Mouse (Mus musculus): Measurements from ENCODE around the gene Abhd12b. TPM values are rescaled to one million over a fixed set of nuclear protein-coding genes. Genes with fewer than 3 reads are reported as not detected.

The Abhd12b gene
- polyA plus RNA-seq, 2 experiments, result 0.04 TPM; not detected in 1

DNA sequence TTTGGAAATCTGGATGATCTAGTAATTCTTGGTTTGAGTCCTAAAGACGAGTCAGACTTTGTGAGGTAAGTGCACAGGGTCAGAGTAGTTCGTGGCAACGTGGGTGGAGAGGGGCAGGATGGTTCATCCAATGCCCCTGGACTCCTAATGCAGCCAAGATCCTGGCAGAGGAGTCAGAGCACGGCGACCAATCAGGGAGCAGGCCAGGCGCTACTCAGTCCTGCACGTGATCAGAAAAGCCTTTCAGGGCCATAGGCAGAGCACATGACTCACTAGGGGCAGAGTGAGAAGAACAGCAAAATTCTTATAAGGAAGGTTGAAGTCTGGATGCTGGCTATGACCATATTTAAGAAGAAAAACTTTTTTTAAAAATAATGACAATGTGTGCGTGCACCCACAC, 50.5 kb downstream of the Abhd12b start:
- ATAC-seq (ENCODE audit: low FRiP score, low read depth) (no peak), DNase-seq (ENCODE audit: low spot score) (no peak)
- H3K4me1 ChIP-seq (ENCODE audit: control insufficient read depth, insufficient read depth, low read length), result no peaks in the 10 kb centered on the region
- no peaks in the 10 kb centered on the region for H3K9me3 ChIP-seq (ENCODE audit: control insufficient read depth, low read length)
- H3K27ac ChIP-seq (replicated peaks; ENCODE audit: low read depth, low read length), result no peak overlapping the region
- no peak overlapping the region for H3K4me3 ChIP-seq (replicated peaks; ENCODE audit: low read length)
- H3K27me3 ChIP-seq (ENCODE audit: control insufficient read depth, insufficient read depth, low read length), result no peaks in the 10 kb centered on the region
- no peaks in the 10 kb centered on the region for H3K36me3 ChIP-seq (ENCODE audit: control insufficient read depth, insufficient read depth, low read length)
- 82% methylated on average over 8 of the region's 8 CpGs for WGBS
- no peak for TF ChIP-seq POLR2A (IDR thresholded peaks at IDR 0.05; ENCODE audit: borderline replicate concordance, extremely low read depth, insufficient read depth, insufficient read length)
- no peak overlapping the region for H3K4me2 ChIP-seq (replicated peaks; ENCODE audit: low read depth, low read length, severe bottlenecking)
- H3K9ac ChIP-seq (ENCODE audit: low read depth, low read length, severe bottlenecking), result no peak overlapping the region

DNA sequence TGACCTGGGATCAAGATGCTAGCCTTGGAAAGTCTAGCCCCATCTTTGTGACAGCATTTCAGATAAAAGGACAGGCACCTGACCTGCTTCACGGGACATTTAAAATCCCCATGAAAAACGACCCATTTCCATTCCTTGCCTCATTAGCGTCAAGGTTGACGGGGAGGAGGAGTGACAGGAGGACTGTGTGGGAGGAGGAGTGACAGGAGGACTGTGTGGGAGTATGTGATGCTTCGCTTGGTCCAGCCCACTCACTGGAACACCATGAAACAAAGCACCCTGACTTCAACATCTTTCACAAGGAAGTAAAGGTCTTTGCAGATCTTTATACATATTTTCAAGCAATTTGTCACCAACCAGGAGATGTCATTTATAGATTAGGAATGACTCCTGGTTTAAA, 54.3 kb downstream of the Abhd12b start:
- Histone ChIP-seq H3K9me3 (ENCODE audit: control insufficient read depth, low read length) (no peaks in the 10 kb centered on the region), H3K27ac (replicated peaks; ENCODE audit: low read depth, low read length) (no peak overlapping the region), H3K4me3 (replicated peaks; ENCODE audit: low read length) (no peak overlapping the region), H3K9ac (ENCODE audit: low read depth, low read length, severe bottlenecking) (no peak overlapping the region), H3K4me1 (ENCODE audit: control insufficient read depth, insufficient read depth, low read length) (no peaks in the 10 kb centered on the region), H3K36me3 (ENCODE audit: control insufficient read depth, insufficient read depth, low read length) (no peaks in the 10 kb centered on the region), H3K4me2 (replicated peaks; ENCODE audit: low read depth, low read length, severe bottlenecking) (no peak overlapping the region), H3K27me3 (ENCODE audit: control insufficient read depth, insufficient read depth, low read length) (no peaks in the 10 kb centered on the region)
- TF ChIP-seq POLR2A (IDR thresholded peaks at IDR 0.05; ENCODE audit: borderline replicate concordance, extremely low read depth, insufficient read depth, insufficient read length), result no peak
- ATAC-seq (ENCODE audit: low FRiP score, low read depth) (no peak), DNase-seq (ENCODE audit: low spot score) (no peak)
- WGBS, result 60% methylated on average over 5 of the region's 5 CpGs

DNA sequence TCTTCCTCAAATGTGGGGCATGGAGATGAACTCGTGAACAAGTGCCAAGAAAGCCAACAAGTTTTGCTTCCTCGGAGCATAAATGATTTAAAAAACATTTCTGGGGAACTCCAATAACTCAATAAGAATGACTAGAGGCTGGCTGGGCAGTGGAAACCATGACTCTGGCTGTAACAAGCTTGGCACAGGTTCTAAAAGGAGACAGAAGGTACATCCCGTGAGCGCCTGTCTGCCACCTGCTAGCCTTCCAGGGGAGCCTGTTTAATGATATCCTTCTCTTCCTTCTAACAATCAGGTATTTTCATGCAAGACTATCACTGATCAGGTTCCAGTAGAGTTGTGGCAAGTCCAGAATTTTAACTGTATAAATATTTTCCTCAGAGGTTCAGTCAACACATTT, 58.6 kb downstream of the Abhd12b start:
- Histone ChIP-seq H3K27ac (replicated peaks; ENCODE audit: low read depth, low read length) (no peak overlapping the region), H3K27me3 (ENCODE audit: control insufficient read depth, insufficient read depth, low read length) (no peaks in the 10 kb centered on the region), H3K4me1 (ENCODE audit: control insufficient read depth, insufficient read depth, low read length) (no peaks in the 10 kb centered on the region), H3K4me3 (replicated peaks; ENCODE audit: low read length) (no peak overlapping the region), H3K9me3 (ENCODE audit: control insufficient read depth, low read length) (no peaks in the 10 kb centered on the region), H3K4me2 (replicated peaks; ENCODE audit: low read depth, low read length, severe bottlenecking) (no peak overlapping the region), H3K36me3 (ENCODE audit: control insufficient read depth, insufficient read depth, low read length) (no peaks in the 10 kb centered on the region), H3K9ac (ENCODE audit: low read depth, low read length, severe bottlenecking) (no peak overlapping the region)
- DNase-seq (ENCODE audit: low spot score) (no peak), ATAC-seq (ENCODE audit: low FRiP score, low read depth) (no peak)
- WGBS, result 74% methylated on average over 4 of the region's 4 CpGs
- TF ChIP-seq POLR2A (IDR thresholded peaks at IDR 0.05; ENCODE audit: borderline replicate concordance, extremely low read depth, insufficient read depth, insufficient read length), result no peak

DNA sequence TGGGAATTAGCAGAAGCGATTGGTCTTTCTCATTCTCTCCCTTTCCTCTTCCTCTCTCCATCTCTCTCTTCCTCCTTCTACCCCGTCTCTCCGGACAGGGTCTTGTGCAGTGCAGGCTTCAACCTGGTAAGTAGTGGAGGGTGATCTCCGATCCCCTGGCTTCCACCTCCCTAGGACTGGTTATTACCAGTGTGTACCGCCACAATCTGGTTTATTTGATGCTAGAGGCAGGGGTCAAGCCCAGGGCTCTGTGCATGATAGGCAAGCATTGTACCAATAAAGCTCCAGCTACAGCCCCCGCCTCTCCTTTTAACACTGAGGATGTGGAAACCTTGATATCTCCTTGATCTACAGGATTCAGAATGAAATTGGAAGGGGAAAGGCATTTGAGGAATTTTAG, 59.7 kb downstream of the Abhd12b start:
- WGBS, result 79% methylated on average over 6 of the region's 6 CpGs

DNA sequence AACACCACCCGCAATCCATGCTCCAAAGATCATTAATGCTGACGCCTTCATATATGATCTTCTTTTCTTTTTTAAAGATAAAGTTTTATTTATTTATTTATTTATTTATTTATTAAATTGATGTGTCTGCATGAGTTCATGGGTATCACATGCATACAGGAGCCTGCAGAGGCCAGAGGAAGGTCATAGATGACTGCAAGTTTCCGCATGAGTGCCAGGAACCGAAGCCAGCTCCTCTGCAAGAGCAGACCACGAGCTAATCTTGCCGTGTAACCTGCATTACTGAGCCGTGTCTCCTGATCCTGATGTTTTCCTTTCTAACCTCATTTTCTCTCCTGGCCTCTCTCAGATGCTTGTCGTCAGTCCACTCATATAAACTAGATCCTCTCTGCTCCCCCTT, 60.3 kb downstream of the Abhd12b start:
- no peaks in the 10 kb centered on the region for H3K27me3 ChIP-seq (ENCODE audit: control insufficient read depth, insufficient read depth, low read length)
- WGBS, result 82% methylated on average over 8 of the region's 8 CpGs
- no peak for ATAC-seq (ENCODE audit: low FRiP score, low read depth)

More for the DNA sequence above, 59.7 kb downstream of the Abhd12b start:
- Histone ChIP-seq H3K27ac (replicated peaks; ENCODE audit: low read depth, low read length) (no peak overlapping the region), H3K4me2 (replicated peaks; ENCODE audit: low read depth, low read length, severe bottlenecking) (no peak overlapping the region), H3K4me3 (replicated peaks; ENCODE audit: low read length) (no peak overlapping the region), H3K27me3 (ENCODE audit: control insufficient read depth, insufficient read depth, low read length) (no peaks in the 10 kb centered on the region), H3K4me1 (ENCODE audit: control insufficient read depth, insufficient read depth, low read length) (no peaks in the 10 kb centered on the region), H3K9me3 (ENCODE audit: control insufficient read depth, low read length) (no peaks in the 10 kb centered on the region), H3K9ac (ENCODE audit: low read depth, low read length, severe bottlenecking) (no peak overlapping the region), H3K36me3 (ENCODE audit: control insufficient read depth, insufficient read depth, low read length) (no peaks in the 10 kb centered on the region)
- no peak for TF ChIP-seq POLR2A (IDR thresholded peaks at IDR 0.05; ENCODE audit: borderline replicate concordance, extremely low read depth, insufficient read depth, insufficient read length)
- ATAC-seq (ENCODE audit: low FRiP score, low read depth), result no peak
- DNase-seq (ENCODE audit: low spot score), result no peak

DNA sequence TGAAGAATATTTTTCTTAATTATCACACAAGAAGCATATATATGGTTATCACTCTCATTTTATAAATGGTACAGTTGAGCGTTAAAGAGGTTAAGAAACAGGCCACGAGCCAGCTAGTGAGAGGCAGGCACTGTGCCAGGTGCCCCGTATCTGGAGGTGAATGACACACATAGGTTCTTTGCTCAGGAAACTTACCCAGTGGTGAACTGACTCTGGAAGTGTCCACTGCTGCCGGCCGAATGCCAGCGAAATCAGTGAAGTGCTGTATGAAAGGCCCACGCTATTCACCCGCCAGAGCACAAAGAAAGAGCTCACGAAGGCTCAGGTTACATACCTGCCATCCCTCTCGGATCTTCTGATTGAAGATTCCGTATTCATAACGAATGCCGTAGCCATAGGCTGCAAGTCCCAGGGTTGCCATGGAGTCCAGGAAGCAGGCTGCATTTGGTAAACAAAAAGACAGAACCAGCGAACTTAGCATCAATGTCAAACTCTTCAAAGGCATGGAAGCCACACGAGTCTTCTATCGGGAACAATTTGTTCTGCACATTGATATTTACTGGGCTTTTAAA, 62.4 kb downstream of the Abhd12b start:
- ATAC-seq (ENCODE audit: low FRiP score, low read depth), result no peak
- Histone ChIP-seq H3K4me2 (replicated peaks; ENCODE audit: low read depth, low read length, severe bottlenecking) (no peak overlapping the region), H3K27me3 (ENCODE audit: control insufficient read depth, insufficient read depth, low read length) (no peaks in the 10 kb centered on the region), H3K9me3 (ENCODE audit: control insufficient read depth, low read length) (no peaks in the 10 kb centered on the region), H3K4me1 (ENCODE audit: control insufficient read depth, insufficient read depth, low read length) (no peaks in the 10 kb centered on the region), H3K9ac (ENCODE audit: low read depth, low read length, severe bottlenecking) (no peak overlapping the region), H3K27ac (replicated peaks; ENCODE audit: low read depth, low read length) (no peak overlapping the region), H3K36me3 (ENCODE audit: control insufficient read depth, insufficient read depth, low read length) (no peaks in the 10 kb centered on the region), H3K4me3 (replicated peaks; ENCODE audit: low read length) (no peak overlapping the region)
- no peak for TF ChIP-seq POLR2A (IDR thresholded peaks at IDR 0.05; ENCODE audit: borderline replicate concordance, extremely low read depth, insufficient read depth, insufficient read length)
- DNase-seq (ENCODE audit: low spot score), result no peak
- 67% methylated on average over 16 of the region's 16 CpGs for WGBS

More for the DNA sequence above, 60.3 kb downstream of the Abhd12b start:
- DNase-seq (ENCODE audit: low spot score), result no peak
- Histone ChIP-seq H3K36me3 (ENCODE audit: control insufficient read depth, insufficient read depth, low read length) (no peaks in the 10 kb centered on the region), H3K9me3 (ENCODE audit: control insufficient read depth, low read length) (no peaks in the 10 kb centered on the region), H3K4me3 (replicated peaks; ENCODE audit: low read length) (no peak overlapping the region), H3K9ac (ENCODE audit: low read depth, low read length, severe bottlenecking) (no peak overlapping the region), H3K27ac (replicated peaks; ENCODE audit: low read depth, low read length) (no peak overlapping the region), H3K4me2 (replicated peaks; ENCODE audit: low read depth, low read length, severe bottlenecking) (no peak overlapping the region), H3K4me1 (ENCODE audit: control insufficient read depth, insufficient read depth, low read length) (no peaks in the 10 kb centered on the region)
- no peak for TF ChIP-seq POLR2A (IDR thresholded peaks at IDR 0.05; ENCODE audit: borderline replicate concordance, extremely low read depth, insufficient read depth, insufficient read length)

Measured in limb, embryonic 14.5 days (tissue).